Mouse (Mus musculus) C2C12 (cell line): ENCODE data around the gene Spata20.

Experiments used
- CEBPB ChIP-seq: IDR thresholded peaks from one replicate; pipeline ENCODE4 v1.6.1; 2011; ENCODE audit warnings: low read depth, mild to moderate bottlenecking, control low read depth, moderate library complexity
- CTCF ChIP-seq: IDR thresholded peaks from one replicate; pipeline ENCODE4 v1.5.1; 2011; ENCODE audit not compliant: control insufficient read depth, insufficient read depth, insufficient read length
- FOSL1 ChIP-seq: IDR thresholded peaks from one replicate; pipeline ENCODE4 v1.8.0; 2011; ENCODE audit warnings: mild to moderate bottlenecking, low read length; ENCODE audit not compliant: poor library complexity, insufficient read depth, severe bottlenecking
- MYOD1 ChIP-seq: IDR thresholded peaks from one replicate; pipeline ENCODE4 v1.6.1; 2011; ENCODE audit warnings: low read depth; ENCODE audit not compliant: control insufficient read depth, insufficient read length
- USF1 ChIP-seq: IDR thresholded peaks from one replicate; pipeline ENCODE4 v1.6.1; 2011; ENCODE audit warnings: low read depth, mild to moderate bottlenecking, control low read depth, moderate library complexity

- TF ChIP-seq CTCF (no peak), FOSL1 (no peak), USF1 (no peak), MYOD1 (no peak), CEBPB (no peak)
Measured at GRCm38 (mm10) chr11:94483921-94484320, 2.1 kb downstream of the Spata20 start.
